Mouse (Mus musculus) ES-Bruce4 (cell line): ENCODE measurements around the gene Srgap3.

Source experiments
- CTCF ChIP-seq: IDR thresholded peaks from one replicate; pipeline ENCODE4 v1.8.1; 2011; ENCODE audit warnings: low read depth, low read length
- POLR2A ChIP-seq: IDR thresholded peaks from one replicate; pipeline ENCODE4 v1.8.1; 2011; ENCODE audit warnings: low read length; ENCODE audit not compliant: insufficient read depth

- TF ChIP-seq POLR2A (no peak), CTCF (no peak)
Observed at GRCm38 (mm10) chr6:112686485-112686884, 260.6 kb downstream of the Srgap3 start.
